In genomic region chr4:88019645-88020044, GRCm38 (mm10) we compare ENCODE assay signal across 26 mouse cellular contexts.
"Had no signal": no experiment of that assay in that cellular context is flagged by ENCODE, and none has a peak within 500 bp of the region (broad histone marks: within the 10 kb centered on the region; RNA-seq: fewer than 3 reads in every experiment).

No protein-coding gene starts in this region.

- H3K4me2 ChIP-seq: embryonic facial prominence, embryonic 12.5 days; embryonic facial prominence, embryonic 13.5 days; embryonic facial prominence, embryonic 15.5 days; forebrain, embryonic 12.5 days; forebrain, embryonic 13.5 days; forebrain, embryonic 15.5 days had no signal

- DNase-seq: cerebellum, adult 8-10 months; cerebellum, adult 9-10 months; cerebellum, adult 9-11 months; cerebellum, postnatal 10 days; cerebellum, postnatal 14 days; cerebellum, postnatal 25 days; cerebellum, postnatal 36 days; embryo, embryonic 11 days; forebrain, postnatal 0 days; gastrocnemius, adult 2 months; gastrocnemius, postnatal 10 days; gastrocnemius, postnatal 14 days; gastrocnemius, postnatal 25 days; gastrocnemius, postnatal 36 days; heart, adult 18-20 months; heart, adult 2 months had no signal

- H3K4me3 ChIP-seq: embryonic facial prominence, embryonic 10.5 days; embryonic facial prominence, embryonic 12.5 days; embryonic facial prominence, embryonic 13.5 days; embryonic facial prominence, embryonic 15.5 days; erythroblast, embryonic 14.5 days; forebrain, embryonic 10.5 days; forebrain, embryonic 12.5 days; forebrain, embryonic 13.5 days; forebrain, embryonic 15.5 days; gastrocnemius, adult 2 months; heart, adult 2 months had no signal

- ATAC-seq: forebrain, embryonic 13.5 days; forebrain, embryonic 14.5 days; forebrain, embryonic 15.5 days; forebrain, postnatal 0 days had no signal

- H3K27ac ChIP-seq: embryonic facial prominence, embryonic 10.5 days; embryonic facial prominence, embryonic 12.5 days; embryonic facial prominence, embryonic 13.5 days; embryonic facial prominence, embryonic 15.5 days; forebrain, embryonic 10.5 days; forebrain, embryonic 12.5 days; forebrain, embryonic 13.5 days; gastrocnemius, adult 2 months; heart, adult 2 months had no signal

- H3K9ac ChIP-seq: embryonic facial prominence, embryonic 12.5 days; embryonic facial prominence, embryonic 13.5 days; embryonic facial prominence, embryonic 15.5 days; forebrain, embryonic 12.5 days; forebrain, embryonic 13.5 days; forebrain, embryonic 15.5 days had no signal

- H3K9me3 ChIP-seq: embryonic facial prominence, embryonic 10.5 days; embryonic facial prominence, embryonic 12.5 days; embryonic facial prominence, embryonic 13.5 days; embryonic facial prominence, embryonic 15.5 days; forebrain, embryonic 10.5 days; forebrain, embryonic 12.5 days; forebrain, embryonic 13.5 days; forebrain, embryonic 15.5 days had no signal

- H3K27me3 ChIP-seq: embryonic facial prominence, embryonic 12.5 days; embryonic facial prominence, embryonic 13.5 days; embryonic facial prominence, embryonic 15.5 days; forebrain, embryonic 12.5 days; forebrain, embryonic 13.5 days; forebrain, embryonic 15.5 days had no signal

- H3K36me3 ChIP-seq: embryonic facial prominence, embryonic 15.5 days had no signal
